Mouse (Mus musculus): ENCODE data around the gene Tmcc2.

Tmcc2 gene

GRCm38 (mm10) chr1:132336921-132337320 lies 54.2 kb downstream of the Tmcc2 start:
- no peak for DNase-seq

DNA sequence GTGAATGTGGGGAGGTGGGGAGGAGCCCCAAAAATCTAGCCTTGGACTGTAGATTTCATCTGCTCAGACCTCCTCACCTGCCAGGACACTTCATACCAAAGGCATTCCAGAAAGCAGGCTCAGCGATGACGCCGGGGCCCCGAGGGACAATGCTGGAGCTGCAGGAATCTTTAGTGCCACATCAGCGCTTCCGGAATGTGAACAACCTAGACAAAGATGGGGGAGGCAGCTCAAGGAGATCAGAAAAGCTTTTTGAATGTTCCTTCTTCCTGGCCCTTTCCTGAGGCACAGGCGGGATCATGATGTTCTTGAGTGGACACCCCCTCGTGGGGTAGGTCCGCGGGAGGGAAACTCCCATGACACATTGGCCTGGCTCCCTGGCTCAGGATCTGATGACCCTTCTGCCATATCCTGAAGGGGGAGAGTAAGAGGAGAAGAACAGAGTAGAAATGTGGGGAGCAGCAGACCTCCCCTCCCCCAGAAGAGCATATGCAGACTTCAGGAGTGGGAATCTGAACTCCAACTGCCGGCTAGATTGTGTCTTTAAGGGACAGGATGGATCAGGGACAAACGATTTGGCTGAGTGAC lies 55.6 kb downstream of the Tmcc2 start:
- DNase-seq, result no peak

- DNase-seq, result no peak
Observed at GRCm38 (mm10) chr1:132334178-132334801, 56.8 kb downstream of the Tmcc2 start.

- no peak for DNase-seq
Observed at GRCm38 (mm10) chr1:132333675-132334141, 57.4 kb downstream of the Tmcc2 start.

DNA sequence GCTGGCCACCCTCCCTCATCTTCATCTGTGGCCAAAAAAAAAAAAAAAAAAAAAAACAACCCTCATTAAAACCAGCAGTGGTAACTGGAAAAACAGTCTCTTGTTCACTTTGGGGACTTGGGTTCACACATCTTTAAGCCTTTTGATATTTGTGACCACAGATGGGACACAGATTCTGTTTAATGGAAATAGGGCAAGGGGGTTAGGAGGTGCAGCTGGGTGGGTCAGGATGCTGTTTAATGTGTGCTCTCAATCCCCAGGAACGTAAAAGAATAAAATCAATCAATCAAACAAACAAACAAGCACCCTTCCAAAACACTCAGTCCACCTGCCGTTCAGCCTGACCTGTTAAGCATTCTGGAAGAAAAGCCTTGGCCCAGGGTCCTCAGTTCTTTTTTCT lies 57.9 kb downstream of the Tmcc2 start:
- DNase-seq, result no peak

DNA sequence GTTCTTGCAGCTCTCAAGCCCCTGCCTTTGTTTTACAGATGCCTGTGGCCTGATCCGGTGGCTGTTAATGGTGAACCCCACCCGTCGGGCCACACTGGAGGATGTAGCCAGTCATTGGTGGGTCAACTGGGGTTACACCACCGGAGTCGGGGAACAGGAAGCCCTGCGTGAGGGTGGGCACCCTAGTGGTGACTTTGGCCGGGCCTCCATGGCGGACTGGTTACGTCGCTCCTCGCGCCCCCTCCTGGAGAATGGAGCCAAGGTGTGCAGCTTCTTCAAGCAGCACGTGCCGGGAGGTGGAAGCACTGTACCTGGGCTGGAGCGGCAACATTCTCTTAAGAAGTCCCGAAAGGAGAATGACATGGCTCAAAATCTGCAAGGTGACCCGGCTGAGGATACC lies 59.8 kb downstream of the Tmcc2 start:
- DNase-seq, result no peak

DNA sequence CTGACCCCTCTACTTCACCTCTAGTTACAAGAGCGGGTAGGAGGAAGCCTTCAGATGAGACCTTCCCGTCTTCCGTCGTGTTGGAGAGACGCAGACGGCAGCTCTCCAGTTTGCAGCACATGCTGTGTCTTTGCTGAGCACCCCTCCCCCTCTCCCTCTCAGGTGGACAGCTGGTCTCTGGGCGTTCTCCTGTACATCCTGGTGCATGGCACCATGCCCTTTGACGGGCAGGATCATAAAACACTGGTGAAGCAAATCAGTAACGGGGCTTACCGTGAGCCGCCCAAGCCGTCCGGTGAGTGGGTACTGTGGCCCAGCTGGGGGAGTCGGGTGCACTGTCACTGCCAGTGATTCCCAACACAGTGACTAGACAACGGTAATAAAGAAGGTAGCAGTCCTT lies 60.7 kb downstream of the Tmcc2 start:
- no peak for DNase-seq

DNA sequence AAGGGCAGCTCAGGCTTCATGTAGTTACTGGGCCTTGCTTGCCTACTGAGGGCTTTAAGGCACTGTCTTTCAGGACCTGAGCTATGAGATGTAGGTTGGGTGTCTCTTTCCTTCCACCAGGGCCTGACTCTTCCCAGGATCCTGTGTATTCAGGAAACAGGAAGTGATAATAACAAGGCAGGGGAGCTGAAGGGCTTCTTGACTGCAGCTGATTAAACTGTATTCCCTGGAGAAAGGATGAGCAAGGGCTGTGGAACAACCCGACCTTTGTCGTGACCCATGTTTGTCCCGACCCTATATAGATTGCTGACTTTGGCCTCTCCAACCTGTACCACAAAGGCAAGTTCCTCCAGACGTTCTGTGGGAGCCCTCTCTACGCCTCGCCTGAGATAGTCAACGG lies 61.4 kb downstream of the Tmcc2 start:
- no peak for DNase-seq

- DNase-seq, result no peak
Observed at GRCm38 (mm10) chr1:132328565-132328964, 62.5 kb downstream of the Tmcc2 start.

- DNase-seq, result no peak
Observed at GRCm38 (mm10) chr1:132327477-132327876, 63.6 kb downstream of the Tmcc2 start.

- DNase-seq, result no peak
Observed at GRCm38 (mm10) chr1:132326777-132327176, 64.3 kb downstream of the Tmcc2 start.

- DNase-seq, result no peak
Observed at GRCm38 (mm10) chr1:132322711-132323542, 68.2 kb downstream of the Tmcc2 start.

- no peak for DNase-seq
Observed at GRCm38 (mm10) chr1:132321821-132322580, 69.1 kb downstream of the Tmcc2 start.

DNA sequence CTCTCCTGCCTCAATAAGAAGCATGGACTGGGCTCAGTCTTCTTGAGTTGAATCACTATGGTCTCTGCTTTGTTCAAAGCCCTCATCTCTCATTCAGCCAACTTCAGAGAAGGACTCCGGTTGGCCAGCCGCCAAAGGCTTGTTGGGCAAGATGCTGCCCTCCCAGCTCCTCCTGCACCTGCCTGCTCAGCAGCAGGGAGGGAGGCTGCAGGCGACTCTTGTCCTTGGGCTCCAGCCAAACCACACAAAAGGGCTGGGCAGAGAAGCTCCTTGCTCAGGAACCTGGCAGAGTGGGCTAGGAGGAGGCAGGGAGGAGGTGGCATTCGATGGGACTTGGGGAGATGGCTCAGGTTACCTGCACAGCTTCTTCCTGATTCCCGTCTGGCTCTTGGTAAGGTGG lies 71.8 kb downstream of the Tmcc2 start:
- DNase-seq, result no peak

DNA sequence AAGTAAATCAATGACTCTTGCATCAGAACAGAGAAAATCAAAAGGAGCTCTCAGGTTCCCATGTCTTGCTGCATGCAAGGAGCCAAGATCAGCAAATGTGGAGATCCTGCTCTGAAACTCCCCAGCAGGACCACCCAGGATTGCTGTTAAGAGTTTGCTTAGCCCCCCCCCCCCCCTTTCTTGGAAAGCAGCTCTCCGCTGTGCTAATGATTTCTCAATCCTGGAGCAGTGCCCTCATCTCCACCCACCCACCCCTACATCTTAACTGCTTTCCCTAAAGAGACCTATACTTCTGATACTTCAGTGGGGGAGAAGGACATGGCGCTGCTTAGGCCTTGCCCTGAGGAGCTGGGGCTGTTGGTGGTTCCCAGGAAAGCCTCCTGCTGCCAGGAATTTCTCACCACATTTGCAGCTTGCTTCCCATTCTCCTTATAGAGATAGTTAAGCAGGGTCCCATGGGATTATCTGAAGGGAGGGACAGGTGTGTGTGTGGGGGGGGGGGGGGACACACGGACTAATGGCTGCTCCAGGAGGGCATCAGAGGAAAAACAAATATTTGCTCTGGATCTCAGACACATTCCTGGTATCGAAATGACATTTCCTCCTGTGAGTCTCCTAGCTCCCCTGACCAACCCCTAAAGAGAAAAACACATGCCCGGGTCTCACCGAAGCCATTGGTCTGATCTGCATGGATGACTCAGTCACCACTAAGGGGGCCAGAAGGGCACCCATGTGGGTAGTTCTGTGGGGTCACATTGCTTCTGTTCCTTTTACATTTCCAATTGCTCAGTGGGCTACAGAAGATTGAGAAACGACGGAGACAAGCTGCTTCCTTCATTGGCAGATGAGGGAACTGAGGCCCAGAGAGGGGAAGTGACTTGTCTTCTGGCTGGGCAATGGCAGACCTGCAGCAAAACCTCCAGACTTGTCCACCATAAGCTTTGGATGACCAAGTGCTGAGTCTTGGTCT lies 72.9 kb downstream of the Tmcc2 start:
- DNase-seq, result no peak

DNA sequence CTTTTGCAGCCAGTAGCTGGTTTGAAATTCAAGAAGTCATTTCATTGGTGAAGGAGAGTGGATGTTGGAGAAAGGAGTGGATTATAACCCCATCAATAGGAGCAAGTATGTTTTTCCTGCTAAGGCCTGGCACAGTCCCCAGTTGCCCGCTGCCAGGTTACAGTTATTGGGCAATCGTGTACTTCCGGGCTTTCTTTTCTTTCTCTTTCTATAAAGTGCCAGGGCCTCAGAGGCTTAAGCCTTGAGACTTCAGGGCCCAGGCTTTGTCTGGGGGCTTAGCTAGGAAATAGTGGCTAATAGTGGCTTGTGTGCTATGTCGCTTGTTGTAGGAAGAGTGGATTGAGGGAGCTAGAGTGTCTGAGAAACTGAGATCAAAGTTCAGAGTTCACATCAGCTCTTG lies 73.7 kb downstream of the Tmcc2 start:
- DNase-seq, result no peak

DNA sequence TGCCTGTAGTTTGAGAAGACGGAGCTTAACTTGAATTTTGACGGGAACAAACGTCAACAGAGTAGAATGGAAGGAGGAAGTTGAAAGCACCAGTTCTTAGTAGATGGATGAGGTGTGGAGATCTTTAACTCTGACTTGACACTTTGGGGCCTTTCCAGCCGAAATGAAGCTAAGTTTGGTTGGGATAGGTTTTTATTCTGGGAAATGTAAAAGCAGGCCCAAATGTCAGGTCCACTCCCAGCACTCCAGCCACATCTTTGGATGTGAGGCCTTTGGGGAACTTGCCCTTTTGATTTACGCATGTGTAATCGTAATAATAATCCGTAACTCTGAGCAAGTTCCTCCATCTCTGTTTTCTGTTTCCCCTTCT lies 74.5 kb downstream of the Tmcc2 start:
- DNase-seq, result no peak

DNA sequence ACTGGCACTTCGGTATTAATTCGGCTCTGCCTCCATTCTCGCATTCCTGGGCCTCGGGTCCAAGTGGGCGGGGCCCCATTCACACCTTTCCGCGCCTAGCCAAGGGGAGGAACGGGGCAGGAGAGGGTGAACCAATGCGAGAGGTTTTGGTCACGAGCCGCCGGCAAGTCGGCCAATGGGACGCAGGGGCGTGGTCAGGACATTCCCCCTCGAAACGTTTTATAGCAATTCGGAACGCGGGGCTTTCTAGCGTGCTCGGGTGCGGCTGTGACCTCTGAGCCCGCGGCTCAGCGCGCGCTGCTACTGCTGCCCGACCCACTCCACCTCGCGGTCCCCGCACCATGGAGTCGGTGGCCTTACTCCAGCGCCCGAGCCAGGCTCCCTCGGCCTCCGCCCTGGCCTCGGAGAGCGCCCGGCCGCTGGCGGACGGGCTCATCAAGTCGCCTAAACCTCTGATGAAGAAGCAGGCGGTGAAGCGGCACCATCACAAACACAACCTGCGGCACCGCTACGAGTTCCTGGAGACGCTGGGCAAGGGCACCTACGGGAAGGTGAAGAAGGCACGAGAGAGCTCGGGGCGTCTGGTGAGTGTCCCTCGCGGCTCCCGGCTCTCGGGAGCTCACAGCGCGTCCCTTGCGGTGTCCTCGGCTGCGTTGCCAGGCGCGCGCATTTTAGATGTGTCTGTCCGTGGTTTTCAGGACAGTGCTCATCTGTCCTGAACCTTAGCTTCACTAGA lies 75.0 kb downstream of the Tmcc2 start, which contains the start of gene Nuak2:
TSS of gene Nuak2 (plus strand) at position 238 of the 736 bp plus-strand sequence.
- DNase-seq, result peak; percentile 84

GRCm38 (mm10) chr1:132312703-132313102 lies 78.4 kb downstream of the Tmcc2 start:
- DNase-seq, result peak; percentile 52

GRCm38 (mm10) chr1:132312043-132312442 lies 79.0 kb downstream of the Tmcc2 start:
- no peak for DNase-seq

- DNase-seq, result no peak
Observed at GRCm38 (mm10) chr1:132311174-132311859, 79.8 kb downstream of the Tmcc2 start.

All from thymus, postnatal 4 days (tissue).